Mouse (Mus musculus): ENCODE results near the gene Lpin1. TPM values are rescaled to one million over a fixed set of nuclear protein-coding genes. Genes with fewer than 3 reads are reported as not detected.
A peak's percentile ranks its signal among the peaks of the same experiment; 100 is the strongest.

Lpin1 gene
- polyA plus RNA-seq, 1 experiment from 2014 or later, result 11.7 TPM

GRCm38 (mm10) chr12:16562647-16563046, 48.1 kb downstream of the Lpin1 start:
- H3K4me2 ChIP-seq, result no peak overlapping the region
- ATAC-seq, result no peak
- H3K9me3 ChIP-seq (replicated peaks), result no peaks in the 10 kb centered on the region
- H3K9ac ChIP-seq, result no peak overlapping the region
- 94% methylated on average over 10 of the region's 10 CpGs for WGBS
- peaks cover 75% of the 10 kb centered on the region for H3K36me3 ChIP-seq (ENCODE audit: poor library complexity, severe bottlenecking)
- H3K27me3 ChIP-seq, result no peaks in the 10 kb centered on the region
- H3K4me3 ChIP-seq, result no peak overlapping the region
- no peaks in the 10 kb centered on the region for H3K4me1 ChIP-seq
- H3K27ac ChIP-seq, result no peak overlapping the region

GRCm38 (mm10) chr12:16562181-16562580, 48.6 kb downstream of the Lpin1 start:
- Histone ChIP-seq H3K9me3 (replicated peaks) (no peaks in the 10 kb centered on the region), H3K4me1 (no peaks in the 10 kb centered on the region), H3K27ac (no peak overlapping the region), H3K27me3 (no peaks in the 10 kb centered on the region), H3K9ac (no peak overlapping the region), H3K36me3 (ENCODE audit: poor library complexity, severe bottlenecking) (peaks cover 79% of the 10 kb centered on the region), H3K4me2 (no peak overlapping the region), H3K4me3 (no peak overlapping the region)
- WGBS, result 94% methylated on average over 8 of the region's 8 CpGs
- no peak for ATAC-seq

GRCm38 (mm10) chr12:16557271-16557670, 53.5 kb downstream of the Lpin1 start:
- no peaks in the 10 kb centered on the region for H3K27me3 ChIP-seq
- peaks cover 56% of the 10 kb centered on the region for H3K36me3 ChIP-seq (ENCODE audit: poor library complexity, severe bottlenecking)
- 38% methylated on average over 4 of the region's 4 CpGs for WGBS
- no peak overlapping the region for H3K4me3 ChIP-seq
- H3K9me3 ChIP-seq (replicated peaks), result no peaks in the 10 kb centered on the region
- no peaks in the 10 kb centered on the region for H3K4me1 ChIP-seq
- no peak overlapping the region for H3K27ac ChIP-seq
- peak; percentile 25; the same call in 1 of the 2 replicates for ATAC-seq
- H3K9ac ChIP-seq, result no peak overlapping the region
- H3K4me2 ChIP-seq, result no peak overlapping the region

- H3K9ac ChIP-seq, result no peak overlapping the region
- ATAC-seq, result peak; percentile 9; the same call in 1 of the 2 replicates
- no peak overlapping the region for H3K4me3 ChIP-seq
- H3K4me1 ChIP-seq, result peaks cover 13% of the 10 kb centered on the region
- H3K4me2 ChIP-seq, result no peak overlapping the region
- 81% methylated on average over 8 of the region's 8 CpGs for WGBS
- peaks cover 31% of the 10 kb centered on the region for H3K36me3 ChIP-seq (ENCODE audit: poor library complexity, severe bottlenecking)
- H3K27ac ChIP-seq, result 0 out of 2 replicates have a peak overlapping the region, but pooled peaks have one; percentile 40
- H3K27me3 ChIP-seq, result no peaks in the 10 kb centered on the region
- H3K9me3 ChIP-seq (replicated peaks), result no peaks in the 10 kb centered on the region
Measured at GRCm38 (mm10) chr12:16554171-16554570, 56.6 kb downstream of the Lpin1 start.

GRCm38 (mm10) chr12:16552108-16552771, 58.5 kb downstream of the Lpin1 start:
- 89% methylated on average over 13 of the region's 13 CpGs for WGBS
- Histone ChIP-seq H3K36me3 (ENCODE audit: poor library complexity, severe bottlenecking) (peaks cover 33% of the 10 kb centered on the region), H3K4me3 (no peak overlapping the region), H3K27me3 (no peaks in the 10 kb centered on the region), H3K9ac (no peak overlapping the region), H3K4me2 (no peak overlapping the region), H3K4me1 (peaks cover 13% of the 10 kb centered on the region), H3K27ac (no peak overlapping the region), H3K9me3 (replicated peaks) (no peaks in the 10 kb centered on the region)
- ATAC-seq, result no peak

GRCm38 (mm10) chr12:16550983-16551454, 59.7 kb downstream of the Lpin1 start:
- Histone ChIP-seq H3K4me1 (peaks cover 13% of the 10 kb centered on the region), H3K9ac (no peak overlapping the region), H3K27ac (peak overlapping the region; percentile 72), H3K36me3 (ENCODE audit: poor library complexity, severe bottlenecking) (peaks cover 40% of the 10 kb centered on the region), H3K4me2 (peak overlapping the region; percentile 17), H3K4me3 (no peak overlapping the region), H3K27me3 (no peaks in the 10 kb centered on the region), H3K9me3 (replicated peaks) (no peaks in the 10 kb centered on the region)
- WGBS, result 52% methylated on average over 12 of the region's 12 CpGs
- peak; percentile 82 for ATAC-seq

GRCm38 (mm10) chr12:16548824-16549375, 61.9 kb downstream of the Lpin1 start:
- WGBS, result 83% methylated on average over 12 of the region's 12 CpGs
- Histone ChIP-seq H3K4me3 (no peak overlapping the region), H3K36me3 (ENCODE audit: poor library complexity, severe bottlenecking) (peaks cover 58% of the 10 kb centered on the region), H3K27ac (no peak overlapping the region), H3K4me1 (peaks cover 13% of the 10 kb centered on the region), H3K4me2 (no peak overlapping the region), H3K9me3 (replicated peaks) (no peaks in the 10 kb centered on the region), H3K9ac (no peak overlapping the region), H3K27me3 (no peaks in the 10 kb centered on the region)
- ATAC-seq, result no peak

GRCm38 (mm10) chr12:16541606-16542005, 69.2 kb downstream of the Lpin1 start:
- Histone ChIP-seq H3K27me3 (no peaks in the 10 kb centered on the region), H3K9ac (no peak overlapping the region), H3K36me3 (ENCODE audit: poor library complexity, severe bottlenecking) (peaks cover 73% of the 10 kb centered on the region), H3K4me3 (no peak overlapping the region), H3K4me2 (no peak overlapping the region), H3K4me1 (no peaks in the 10 kb centered on the region), H3K9me3 (replicated peaks) (no peaks in the 10 kb centered on the region), H3K27ac (no peak overlapping the region)
- no peak for ATAC-seq
- WGBS, result 91% methylated on average over 5 of the region's 5 CpGs

GRCm38 (mm10) chr12:16540712-16541111, 70.1 kb downstream of the Lpin1 start:
- H3K27me3 ChIP-seq, result no peaks in the 10 kb centered on the region
- H3K9me3 ChIP-seq (replicated peaks), result no peaks in the 10 kb centered on the region
- no peaks in the 10 kb centered on the region for H3K4me1 ChIP-seq
- H3K4me3 ChIP-seq, result no peak overlapping the region
- H3K9ac ChIP-seq, result no peak overlapping the region
- peaks cover 64% of the 10 kb centered on the region for H3K36me3 ChIP-seq (ENCODE audit: poor library complexity, severe bottlenecking)
- no peak overlapping the region for H3K27ac ChIP-seq
- H3K4me2 ChIP-seq, result no peak overlapping the region
- ATAC-seq, result no peak
- 88% methylated on average over 8 of the region's 8 CpGs for WGBS

- no peak overlapping the region for H3K4me3 ChIP-seq
- WGBS, result 89% methylated on average over 5 of the region's 5 CpGs
- H3K9ac ChIP-seq, result no peak overlapping the region
- ATAC-seq, result no peak
- no peaks in the 10 kb centered on the region for H3K9me3 ChIP-seq (replicated peaks)
- H3K4me2 ChIP-seq, result no peak overlapping the region
- no peaks in the 10 kb centered on the region for H3K27me3 ChIP-seq
- peaks cover 58% of the 10 kb centered on the region for H3K36me3 ChIP-seq (ENCODE audit: poor library complexity, severe bottlenecking)
- no peak overlapping the region for H3K27ac ChIP-seq
- no peaks in the 10 kb centered on the region for H3K4me1 ChIP-seq
Measured at GRCm38 (mm10) chr12:16539965-16540661, 70.7 kb downstream of the Lpin1 start.

- no peaks in the 10 kb centered on the region for H3K9me3 ChIP-seq (replicated peaks)
- no peak overlapping the region for H3K4me2 ChIP-seq
- H3K27me3 ChIP-seq, result no peaks in the 10 kb centered on the region
- H3K4me1 ChIP-seq, result peaks cover 12% of the 10 kb centered on the region
- H3K36me3 ChIP-seq (ENCODE audit: poor library complexity, severe bottlenecking), result peaks cover 11% of the 10 kb centered on the region
- H3K27ac ChIP-seq, result no peak overlapping the region
- H3K4me3 ChIP-seq, result no peak overlapping the region
- ATAC-seq, result peak; percentile 81
- 13% methylated on average over 4 of the region's 4 CpGs for WGBS
- no peak overlapping the region for H3K9ac ChIP-seq
Measured at GRCm38 (mm10) chr12:16533331-16533828, 77.4 kb downstream of the Lpin1 start.

GRCm38 (mm10) chr12:16532860-16533230, 77.9 kb downstream of the Lpin1 start:
- Histone ChIP-seq H3K4me3 (no peak overlapping the region), H3K36me3 (ENCODE audit: poor library complexity, severe bottlenecking) (peaks cover 5% of the 10 kb centered on the region), H3K4me2 (no peak overlapping the region), H3K4me1 (peaks cover 12% of the 10 kb centered on the region), H3K9me3 (replicated peaks) (no peaks in the 10 kb centered on the region), H3K27ac (no peak overlapping the region; the same call in 1 of the 2 replicates), H3K27me3 (no peaks in the 10 kb centered on the region), H3K9ac (no peak overlapping the region)
- ATAC-seq, result peak; percentile 64
- 45% methylated on average over 7 of the region's 7 CpGs for WGBS
